Mouse (Mus musculus): ENCODE results near the gene Gm14308.
"Not testable (repeated sequence)": the region's sequence is repeated elsewhere in the genome, so short reads cannot be mapped to it uniquely, and the experiment has no call there.

Gm14308 gene

GRCm38 (mm10) chr2:176636244-176636643 lies at the start of gene Gm14308:
Gm14308 (minus strand) TSS chr2:176636344.
- DNase-seq (ENCODE audit: low read depth, low spot score) = not testable (repeated sequence)

GRCm38 (mm10) chr2:176670222-176670621 lies 34.1 kb upstream of the Gm14308 start, which contains the start of gene Zfp973:
Zfp973 (plus strand) TSS chr2:176670522.
- DNase-seq (ENCODE audit: low read depth, low spot score) = not testable (repeated sequence)

All from forelimb bud, embryonic 11.5 days (tissue).